Mouse (Mus musculus) intestine, embryonic 16.5 days (tissue): Measurements from ENCODE around the gene Gm2564. TPM values are rescaled to one million over a fixed set of nuclear protein-coding genes. Genes with fewer than 3 reads are reported as not detected.
"Not testable (repeated sequence)": the region's sequence is repeated elsewhere in the genome, so short reads cannot be mapped to it uniquely, and the experiment has no call there.

Experiments
- ATAC-seq: fragments of 200-750 bp; cut with Nextera tagmentation; 2 replicates; pipeline ENCODE4 v1.8.0; 2017; ENCODE audit warnings: moderate TSS enrichment, moderate library complexity
- H3K27ac ChIP-seq: fragments of 300-500 bp; sonication (generic); 2 replicates; pipeline ENCODE4 v1.5.1; 2014; ENCODE audit warnings: mild to moderate bottlenecking, low read length
- H3K27me3 ChIP-seq: fragments of 300-500 bp; sonication (generic); replicated peaks from 2 replicates; pipeline ENCODE4 v1.6.1; 2014; ENCODE audit warnings: low read length, control low read depth, mixed read lengths; ENCODE audit not compliant: control insufficient read depth, insufficient read depth
- H3K36me3 ChIP-seq: fragments of 300-500 bp; sonication (generic); 2 replicates; pipeline ENCODE4 v1.6.1; 2014; ENCODE audit warnings: low read length, control low read depth; ENCODE audit not compliant: control insufficient read depth, insufficient read depth
- H3K4me1 ChIP-seq: fragments of 300-500 bp; sonication (generic); 2 replicates; pipeline ENCODE4 v1.6.1; 2014; ENCODE audit warnings: low read length, control low read depth, mixed read lengths; ENCODE audit not compliant: control insufficient read depth, insufficient read depth
- H3K4me2 ChIP-seq: fragments of 300-500 bp; sonication (generic); 2 replicates; pipeline ENCODE4 v1.6.1; 2014; ENCODE audit warnings: low read depth, low read length, control low read depth
- H3K4me3 ChIP-seq: fragments of 300-500 bp; sonication (generic); 2 replicates; pipeline ENCODE4 v1.5.1; 2014; ENCODE audit warnings: mild to moderate bottlenecking, low read length
- H3K9ac ChIP-seq: fragments of 300-500 bp; sonication (generic); 2 replicates; pipeline ENCODE4 v1.6.1; 2014; ENCODE audit warnings: low read depth, low read length
- H3K9me3 ChIP-seq: fragments of 300-500 bp; sonication (generic); 2 replicates; pipeline ENCODE4 v1.6.1; 2016; ENCODE audit warnings: low read length, control low read depth; ENCODE audit not compliant: control insufficient read depth
- WGBS: fragments of 180-500 bp; shearing (Covaris S2); extraction: QIAGEN DNeasy Blood & Tissue Kit; methylation state at CpG from one replicate; pipeline ENCODE4 v1.1.7; 2014; 5-methylcytosine and 5-hydroxymethylcytosine counted together
- polyA plus RNA-seq: library from polyadenylated mRNA; unstranded; fragments of >200 nt; fragmentation: Nextera tagmentation; extraction: Ambion mirVana; gene quantifications from 2 replicates; pipeline ENCODE4 v1.2.1, GENCODE M21; 2015

Gm2564 gene
- 1.3 TPM in 1 of 2 replicates, not detected in the other for polyA plus RNA-seq

- H3K9ac ChIP-seq, ATAC-seq, H3K27me3 ChIP-seq, H3K27ac ChIP-seq, H3K4me1 ChIP-seq, H3K9me3 ChIP-seq, H3K36me3 ChIP-seq, H3K4me2 ChIP-seq, H3K4me3 ChIP-seq: not testable (repeated sequence)
- WGBS = no CpG with 5 or more reads among the region's 8 CpGs
These were observed at the start of gene Gm2564 for GRCm38 (mm10) chr4:42629419-42629818. Gm2564 (plus strand) TSS chr4:42629719.

DNA sequence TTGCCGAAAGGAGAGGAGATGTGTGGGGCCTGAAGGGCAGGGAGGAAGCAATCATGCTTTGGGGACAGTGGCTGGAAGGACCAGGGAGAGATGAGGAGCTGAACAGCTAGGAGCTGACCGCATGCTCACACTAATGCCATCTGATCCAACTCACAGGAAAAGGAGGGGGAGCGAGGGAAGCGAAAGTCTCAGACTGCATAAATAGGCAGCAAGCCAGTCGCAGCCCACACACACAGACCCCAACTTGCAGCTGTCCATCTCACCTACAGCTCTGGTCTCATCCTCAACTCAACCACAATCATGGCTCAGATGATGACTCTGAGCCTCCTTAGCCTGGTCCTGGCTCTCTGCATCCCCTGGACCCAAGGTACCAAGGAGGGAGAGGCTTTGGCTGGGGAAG, 17.6 kb upstream of the Gm2564 start, which contains the start of gene Gm10591:
Gene Gm10591, plus strand, starts transcription at position 301 of the 400 bp plus-strand sequence.
- not testable (repeated sequence) for H3K4me3 ChIP-seq, H3K4me2 ChIP-seq, H3K9ac ChIP-seq, H3K27me3 ChIP-seq, H3K27ac ChIP-seq, ATAC-seq, H3K36me3 ChIP-seq, H3K4me1 ChIP-seq, H3K9me3 ChIP-seq
- WGBS = no CpG with 5 or more reads among the region's 5 CpGs

DNA sequence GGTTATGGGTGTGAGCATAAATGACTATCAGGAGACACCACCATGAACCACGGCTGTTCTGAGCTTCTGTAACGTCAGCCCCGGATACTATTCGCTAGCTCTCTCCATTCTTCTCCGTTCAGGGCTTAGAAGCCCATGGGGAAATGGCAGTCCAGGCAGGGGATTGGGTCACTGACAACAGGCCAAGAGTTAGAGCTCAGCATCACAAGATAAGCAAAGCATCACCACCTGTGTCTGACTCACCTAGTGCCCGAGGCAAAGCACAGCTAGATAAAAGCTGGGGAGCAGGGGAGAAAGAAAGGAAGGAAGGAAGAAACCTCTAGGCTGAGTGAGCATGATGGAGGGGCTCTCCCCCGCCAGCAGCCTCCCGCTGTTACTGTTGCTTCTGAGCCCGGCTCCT, 25.4 kb downstream of the Gm2564 start, which contains the start of gene Ccl27b:
Gene Ccl27b, plus strand, starts transcription at position 301 of the 400 bp plus-strand sequence.
- H3K27ac ChIP-seq, H3K4me1 ChIP-seq, H3K4me2 ChIP-seq, ATAC-seq, H3K9me3 ChIP-seq, H3K27me3 ChIP-seq, H3K36me3 ChIP-seq, H3K9ac ChIP-seq, H3K4me3 ChIP-seq: not testable (repeated sequence)
- WGBS = no CpG with 5 or more reads among the region's 9 CpGs

DNA sequence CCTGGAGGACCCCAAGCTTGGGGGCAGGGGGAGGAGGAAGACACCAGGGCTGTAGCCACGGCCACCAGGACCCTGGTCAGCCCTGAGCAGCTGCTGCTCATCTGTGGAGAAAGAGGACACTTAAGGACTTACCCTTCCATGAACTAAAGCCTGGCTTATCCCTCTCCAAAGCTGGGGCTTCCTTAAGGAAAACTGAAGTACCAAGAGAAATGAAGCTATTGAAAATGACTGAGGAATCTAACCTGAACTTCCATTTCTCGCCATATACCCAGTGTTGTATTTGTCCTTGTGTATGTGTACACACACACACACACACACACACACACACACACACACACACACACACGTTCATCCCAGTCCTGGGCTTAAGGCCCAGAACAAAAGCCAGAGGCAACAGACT, 32.3 kb downstream of the Gm2564 start, which contains the start of gene Il11ra2:
Gene Il11ra2, minus strand, starts transcription at position 101 of the 400 bp plus-strand sequence.
- H3K9ac ChIP-seq, H3K4me2 ChIP-seq, H3K4me1 ChIP-seq, ATAC-seq, H3K27ac ChIP-seq, H3K4me3 ChIP-seq, H3K9me3 ChIP-seq, H3K36me3 ChIP-seq, H3K27me3 ChIP-seq: not testable (repeated sequence)
- no CpG with 5 or more reads among the region's 3 CpGs for WGBS

GRCm38 (mm10) chr4:42675415-42675814, 45.9 kb downstream of the Gm2564 start:
- no CpG with 5 or more reads among the region's 4 CpGs for WGBS
- H3K4me1 ChIP-seq, H3K4me2 ChIP-seq, H3K9me3 ChIP-seq, H3K27me3 ChIP-seq, ATAC-seq, H3K9ac ChIP-seq, H3K27ac ChIP-seq, H3K4me3 ChIP-seq, H3K36me3 ChIP-seq: not testable (repeated sequence)

DNA sequence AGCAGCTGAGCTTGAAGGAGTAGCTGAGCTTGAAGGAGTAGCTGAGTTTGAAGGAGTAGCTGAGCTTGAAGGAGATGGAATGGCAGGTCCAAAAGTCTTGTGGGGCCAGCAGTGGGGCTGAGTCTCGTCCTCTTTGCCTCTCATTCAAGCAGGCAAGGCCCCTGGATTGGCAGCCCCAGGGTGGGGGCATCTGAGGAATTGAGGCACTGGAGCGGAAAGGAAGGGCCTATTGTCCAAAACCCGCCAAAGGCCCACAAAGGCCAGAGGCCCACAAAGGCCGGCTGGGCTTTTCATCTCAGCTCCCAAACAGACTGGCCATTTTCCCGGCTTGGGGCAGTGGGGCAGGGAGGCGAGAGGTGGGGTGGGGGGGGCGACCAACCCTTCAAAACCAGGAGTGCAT, 49.8 kb downstream of the Gm2564 start:
- not testable (repeated sequence) for H3K36me3 ChIP-seq, H3K9ac ChIP-seq, H3K27me3 ChIP-seq, H3K27ac ChIP-seq, H3K4me1 ChIP-seq, H3K4me3 ChIP-seq, ATAC-seq, H3K9me3 ChIP-seq, H3K4me2 ChIP-seq
- WGBS = no CpG with 5 or more reads among the region's 7 CpGs

GRCm38 (mm10) chr4:42680374-42681356, 51.1 kb downstream of the Gm2564 start:
- whole genome bisulfite sequencing = no CpG with 5 or more reads among the region's 32 CpGs
- H3K4me1 ChIP-seq, H3K36me3 ChIP-seq, H3K9ac ChIP-seq, H3K4me2 ChIP-seq, H3K4me3 ChIP-seq, H3K27ac ChIP-seq, H3K27me3 ChIP-seq, H3K9me3 ChIP-seq, ATAC-seq: not testable (repeated sequence)

Other genes with a start within 250 kb of the Gm2564 start
- gene Gm21586, start 190.3 kb upstream of the Gm2564 start, polyA plus RNA-seq = not detected in 2 replicates
- not detected in 2 replicates for gene Gm2163, start 163.0 kb upstream of the Gm2564 start, polyA plus RNA-seq
- not detected in 2 replicates for gene Fam205a2, start 101.5 kb upstream of the Gm2564 start, polyA plus RNA-seq
- gene Gm10591, start 17.5 kb upstream of the Gm2564 start, polyA plus RNA-seq = not detected in 2 replicates
- not detected in 2 replicates for gene Ccl27b, start 25.5 kb downstream of the Gm2564 start, polyA plus RNA-seq
- not detected in 2 replicates for gene Il11ra2, start 32.2 kb downstream of the Gm2564 start, polyA plus RNA-seq
- not detected in 2 replicates for gene 4930578G10Rik, start 105.8 kb downstream of the Gm2564 start, polyA plus RNA-seq
- 0.50 and 0.53 TPM in 2 replicates for gene Ccl19, start 126.9 kb downstream of the Gm2564 start, polyA plus RNA-seq
- gene Ccl21a, start 144.3 kb downstream of the Gm2564 start, polyA plus RNA-seq = 63.2 and 68.2 TPM in 2 replicates
- not detected in 2 replicates for gene Fam205a1, start 224.2 kb downstream of the Gm2564 start, polyA plus RNA-seq
- 0.06 and 0.13 TPM in 2 replicates for gene Gm12394, start 227.1 kb downstream of the Gm2564 start, polyA plus RNA-seq
- gene Fam205c, start 244.5 kb downstream of the Gm2564 start, polyA plus RNA-seq = 0.18 and 0.37 TPM in 2 replicates